Mouse (Mus musculus): ENCODE measurements around the gene Klhl5. TPM values are rescaled to one million over a fixed set of nuclear protein-coding genes. Genes with fewer than 3 reads are reported as not detected.

The Klhl5 gene
- polyA plus RNA-seq, 1 experiment, result 25.1 TPM

GRCm38 (mm10) chr5:65151767-65152166 is 44.4 kb downstream of the Klhl5 start:
- H3K4me2 ChIP-seq (ENCODE audit: low read depth), result no peak overlapping the region
- TF ChIP-seq TCF3 (IDR thresholded peaks at IDR 0.05; ENCODE audit: insufficient read length, low read depth) (no peak), CEBPB (IDR thresholded peaks at IDR 0.05; ENCODE audit: insufficient read depth, poor library complexity, severe bottlenecking) (no peak), REST (IDR thresholded peaks at IDR 0.05; ENCODE audit: insufficient read depth, insufficient read length) (no peak), MAX (IDR thresholded peaks at IDR 0.05; ENCODE audit: low read depth) (no peak)
- H3K79me2 ChIP-seq (ENCODE audit: control insufficient read depth, insufficient read depth), result no peaks in the 10 kb centered on the region
- peaks cover 14% of the 10 kb centered on the region for H3K36me3 ChIP-seq (ENCODE audit: control insufficient read depth, insufficient read depth)
- H3K27me3 ChIP-seq (ENCODE audit: control insufficient read depth, insufficient read depth, insufficient read length), result no peaks in the 10 kb centered on the region
- H3ac ChIP-seq (ENCODE audit: control insufficient read depth, insufficient read length), result no peak overlapping the region
- H3K4me3 ChIP-seq, result no peak overlapping the region

GRCm38 (mm10) chr5:65154287-65154686 is 46.9 kb downstream of the Klhl5 start:
- Histone ChIP-seq H3K36me3 (ENCODE audit: control insufficient read depth, insufficient read depth) (peaks cover 13% of the 10 kb centered on the region), H3K79me2 (ENCODE audit: control insufficient read depth, insufficient read depth) (no peaks in the 10 kb centered on the region), H3K27me3 (ENCODE audit: control insufficient read depth, insufficient read depth, insufficient read length) (no peaks in the 10 kb centered on the region), H3K4me3 (no peak overlapping the region), H3K4me2 (ENCODE audit: low read depth) (no peak overlapping the region), H3ac (ENCODE audit: control insufficient read depth, insufficient read length) (no peak overlapping the region)
- TF ChIP-seq MAX (IDR thresholded peaks at IDR 0.05; ENCODE audit: low read depth) (no peak), TCF3 (IDR thresholded peaks at IDR 0.05; ENCODE audit: insufficient read length, low read depth) (no peak), POLR2A (IDR thresholded peaks at IDR 0.05; ENCODE audit: insufficient read length, low read depth) (no peak), USF1 (IDR thresholded peaks at IDR 0.05; ENCODE audit: low read depth) (no peak), TCF12 (IDR thresholded peaks at IDR 0.05; ENCODE audit: insufficient read depth, poor library complexity, severe bottlenecking) (no peak), SRF (IDR thresholded peaks at IDR 0.05; ENCODE audit: control insufficient read depth, insufficient read length, low read depth) (no peak), POLR2AphosphoS2 (IDR thresholded peaks at IDR 0.05; ENCODE audit: insufficient read length, low read depth) (no peak), MYOG (IDR thresholded peaks at IDR 0.05; ENCODE audit: control insufficient read depth in 1 of 3, insufficient read depth in 1 of 3, insufficient read length in 2 of 3, low read depth in 2 of 3) (no peak), CEBPB (IDR thresholded peaks at IDR 0.05; ENCODE audit: insufficient read depth, poor library complexity, severe bottlenecking) (no peak), MYOD1 (IDR thresholded peaks at IDR 0.05; ENCODE audit: control insufficient read depth in 1 of 3, insufficient read length in 2 of 3, low read depth in 2 of 3) (no peak), REST (IDR thresholded peaks at IDR 0.05; ENCODE audit: insufficient read depth, insufficient read length) (no peak), E2F4 (IDR thresholded peaks at IDR 0.05; ENCODE audit: insufficient read depth) (no peak)

GRCm38 (mm10) chr5:65156853-65157252 is 49.5 kb downstream of the Klhl5 start:
- Histone ChIP-seq H3K4me3 (no peak overlapping the region), H3K4me2 (ENCODE audit: low read depth) (no peak overlapping the region)

GRCm38 (mm10) chr5:65157412-65158381 is 50.4 kb downstream of the Klhl5 start:
- H3K4me2 ChIP-seq (ENCODE audit: low read depth), result no peak overlapping the region
- no peak overlapping the region for H3K4me3 ChIP-seq
- no peaks in the 10 kb centered on the region for H3K79me2 ChIP-seq (ENCODE audit: control insufficient read depth, insufficient read depth)
- no peak for TF ChIP-seq CEBPB (IDR thresholded peaks at IDR 0.05; ENCODE audit: insufficient read depth, poor library complexity, severe bottlenecking)
- no peak for TF ChIP-seq MYOD1 (IDR thresholded peaks at IDR 0.05; ENCODE audit: control insufficient read depth in 1 of 3, insufficient read length in 2 of 3, low read depth in 2 of 3)
- no peak for TF ChIP-seq MYOG (IDR thresholded peaks at IDR 0.05; ENCODE audit: control insufficient read depth in 1 of 3, insufficient read depth in 1 of 3, insufficient read length in 2 of 3, low read depth in 2 of 3)
- TF ChIP-seq POLR2A (IDR thresholded peaks at IDR 0.05; ENCODE audit: insufficient read length, low read depth), result no peak
- TF ChIP-seq POLR2AphosphoS2 (IDR thresholded peaks at IDR 0.05; ENCODE audit: insufficient read length, low read depth), result no peak
- no peak overlapping the region for H3ac ChIP-seq (ENCODE audit: control insufficient read depth, insufficient read length)
- no peaks in the 10 kb centered on the region for H3K27me3 ChIP-seq (ENCODE audit: control insufficient read depth, insufficient read depth, insufficient read length)
- H3K36me3 ChIP-seq (ENCODE audit: control insufficient read depth, insufficient read depth), result peaks cover under 1% of the 10 kb centered on the region

More at GRCm38 (mm10) chr5:65156853-65157252, 49.5 kb downstream of the Klhl5 start:
- Histone ChIP-seq H3ac (ENCODE audit: control insufficient read depth, insufficient read length) (no peak overlapping the region), H3K79me2 (ENCODE audit: control insufficient read depth, insufficient read depth) (no peaks in the 10 kb centered on the region), H3K27me3 (ENCODE audit: control insufficient read depth, insufficient read depth, insufficient read length) (no peaks in the 10 kb centered on the region), H3K36me3 (ENCODE audit: control insufficient read depth, insufficient read depth) (peaks cover 5% of the 10 kb centered on the region)
- no peak for TF ChIP-seq MYOD1 (IDR thresholded peaks at IDR 0.05; ENCODE audit: control insufficient read depth in 1 of 3, insufficient read length in 2 of 3, low read depth in 2 of 3)

- Histone ChIP-seq H3ac (ENCODE audit: control insufficient read depth, insufficient read length) (no peak overlapping the region), H3K36me3 (ENCODE audit: control insufficient read depth, insufficient read depth) (no peaks in the 10 kb centered on the region), H3K4me3 (no peak overlapping the region), H3K79me2 (ENCODE audit: control insufficient read depth, insufficient read depth) (no peaks in the 10 kb centered on the region), H3K27me3 (ENCODE audit: control insufficient read depth, insufficient read depth, insufficient read length) (no peaks in the 10 kb centered on the region), H3K4me2 (ENCODE audit: low read depth) (no peak overlapping the region)
- no peak for TF ChIP-seq MYOG (IDR thresholded peaks at IDR 0.05; ENCODE audit: control insufficient read depth in 1 of 3, insufficient read depth in 1 of 3, insufficient read length in 2 of 3, low read depth in 2 of 3)
- TF ChIP-seq SRF (IDR thresholded peaks at IDR 0.05; ENCODE audit: control insufficient read depth, insufficient read length, low read depth), result no peak
- TF ChIP-seq TCF12 (IDR thresholded peaks at IDR 0.05; ENCODE audit: insufficient read depth, poor library complexity, severe bottlenecking), result no peak
- no peak for TF ChIP-seq E2F4 (IDR thresholded peaks at IDR 0.05; ENCODE audit: insufficient read depth)
- no peak for TF ChIP-seq POLR2A (IDR thresholded peaks at IDR 0.05; ENCODE audit: insufficient read length, low read depth)
- TF ChIP-seq REST (IDR thresholded peaks at IDR 0.05; ENCODE audit: insufficient read depth, insufficient read length), result no peak
- no peak for TF ChIP-seq MYOD1 (IDR thresholded peaks at IDR 0.05; ENCODE audit: control insufficient read depth in 1 of 3, insufficient read length in 2 of 3, low read depth in 2 of 3)
- no peak for TF ChIP-seq MAX (IDR thresholded peaks at IDR 0.05; ENCODE audit: low read depth)
- no peak for TF ChIP-seq POLR2AphosphoS2 (IDR thresholded peaks at IDR 0.05; ENCODE audit: insufficient read length, low read depth)
- TF ChIP-seq USF1 (IDR thresholded peaks at IDR 0.05; ENCODE audit: low read depth), result no peak
- TF ChIP-seq CEBPB (IDR thresholded peaks at IDR 0.05; ENCODE audit: insufficient read depth, poor library complexity, severe bottlenecking), result no peak
- TF ChIP-seq TCF3 (IDR thresholded peaks at IDR 0.05; ENCODE audit: insufficient read length, low read depth), result no peak
Measured at GRCm38 (mm10) chr5:65158696-65159305, 51.5 kb downstream of the Klhl5 start.
